Mouse (Mus musculus): ENCODE results near the gene Sec22c.

DNA sequence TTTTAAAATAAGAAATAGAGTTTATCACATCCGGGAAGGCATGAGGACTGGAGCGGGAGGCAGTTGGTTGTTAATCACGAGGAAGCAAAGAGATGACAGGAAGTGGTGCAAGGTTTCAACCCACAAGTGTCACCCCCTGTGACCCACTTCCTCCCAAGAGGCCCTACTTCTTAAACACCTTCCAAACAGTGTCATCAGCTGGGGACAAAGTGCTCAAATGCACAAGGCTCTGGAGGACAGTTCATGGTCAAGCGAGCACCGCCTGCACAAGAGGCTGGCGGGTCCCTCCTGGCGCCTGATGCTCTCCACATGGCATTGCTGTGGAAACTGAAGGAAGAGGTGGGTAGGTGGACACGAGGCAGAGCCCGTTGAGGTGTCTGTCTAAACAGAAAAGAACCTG, 30.3 kb downstream of the Sec22c start:
- no peak for TF ChIP-seq POLR2A (IDR thresholded peaks at IDR 0.05; ENCODE audit: borderline replicate concordance, extremely low read depth, low read depth, low read length)
- TF ChIP-seq CTCF (IDR thresholded peaks at IDR 0.05; ENCODE audit: insufficient read depth, low read length), result no peak
